Mouse (Mus musculus) limb, embryonic 11.5 days (tissue): ENCODE measurements around the gene Slc25a4. TPM values are rescaled to one million over a fixed set of nuclear protein-coding genes. Genes with fewer than 3 reads are reported as not detected.

Experiments
- ATAC-seq: fragments of 200-750 bp; cut with Nextera tagmentation; 2 replicates; pipeline ENCODE4 v1.8.0; 2017; ENCODE audit warnings: low read depth; ENCODE audit not compliant: insufficient number of reproducible peaks, low FRiP score, low TSS enrichment
- DNase-seq: peaks from one replicate; pipeline ENCODE4 v3.0.0-alpha.2; 2015; ENCODE audit warnings: low spot score
- H3K27ac ChIP-seq: fragments of 300-500 bp; sonication (generic); replicated peaks from 2 replicates; pipeline ENCODE4 v1.5.1; 2014; ENCODE audit warnings: low read depth, mild to moderate bottlenecking, low read length
- H3K27me3 ChIP-seq: fragments of 300-500 bp; sonication (generic); 2 replicates; pipeline ENCODE4 v1.6.1; 2014; ENCODE audit warnings: mild to moderate bottlenecking, low read length, mixed read lengths; ENCODE audit not compliant: control insufficient read depth, insufficient read depth
- H3K36me3 ChIP-seq: fragments of 300-500 bp; sonication (generic); 2 replicates; pipeline ENCODE4 v1.6.1; 2014; ENCODE audit warnings: mild to moderate bottlenecking, low read length, moderate library complexity, mixed read lengths; ENCODE audit not compliant: control insufficient read depth, insufficient read depth
- H3K4me1 ChIP-seq: fragments of 300-500 bp; sonication (generic); 2 replicates; pipeline ENCODE4 v1.6.1; 2014; ENCODE audit warnings: low read length, mixed read lengths; ENCODE audit not compliant: control insufficient read depth, insufficient read depth
- H3K4me2 ChIP-seq: fragments of 300-500 bp; sonication (generic); 2 replicates; pipeline ENCODE4 v1.6.1; 2014; ENCODE audit warnings: low read depth, mild to moderate bottlenecking, moderate library complexity; ENCODE audit not compliant: severe bottlenecking
- H3K4me3 ChIP-seq: fragments of 300-500 bp; sonication (generic); 2 replicates; pipeline ENCODE4 v1.5.1; 2014; ENCODE audit warnings: low read depth, low read length
- H3K9ac ChIP-seq: fragments of 300-500 bp; sonication (generic); 2 replicates; pipeline ENCODE4 v1.6.1; 2014; ENCODE audit warnings: mild to moderate bottlenecking, low read length
- H3K9me3 ChIP-seq: fragments of 300-500 bp; sonication (generic); 2 replicates; pipeline ENCODE4 v1.6.1; 2016; ENCODE audit warnings: low read length; ENCODE audit not compliant: control insufficient read depth
- WGBS: fragments of 180-500 bp; shearing (Covaris S2); extraction: QIAGEN DNeasy Blood & Tissue Kit; methylation state at CpG from one replicate; pipeline ENCODE4 v1.1.7; 2014; 5-methylcytosine and 5-hydroxymethylcytosine counted together
- polyA plus RNA-seq: library from polyadenylated mRNA; unstranded; fragments of >200 nt; fragmentation: Nextera tagmentation; extraction: Ambion mirVana; gene quantifications from 2 replicates; pipeline ENCODE4 v1.2.1, GENCODE M21; 2014

The Slc25a4 gene
- polyA plus RNA-seq, 1 experiment from 2014 or later, result 472 TPM

- H3K27ac ChIP-seq, result no peak overlapping the region
- H3K4me1 ChIP-seq, result no peaks in the 10 kb centered on the region
- H3K36me3 ChIP-seq, result peaks cover 14% of the 10 kb centered on the region
- no peak overlapping the region for H3K4me3 ChIP-seq
- H3K9ac ChIP-seq, result no peak overlapping the region
- no peak overlapping the region for H3K4me2 ChIP-seq
- H3K27me3 ChIP-seq, result no peaks in the 10 kb centered on the region
- no peaks in the 10 kb centered on the region for H3K9me3 ChIP-seq
- DNase-seq (no peak), ATAC-seq (no peak)
- WGBS, result 84% methylated on average over 6 of the region's 6 CpGs
Observed at GRCm38 (mm10) chr8:46202350-46202749, 8.7 kb downstream of the Slc25a4 start.

DNA sequence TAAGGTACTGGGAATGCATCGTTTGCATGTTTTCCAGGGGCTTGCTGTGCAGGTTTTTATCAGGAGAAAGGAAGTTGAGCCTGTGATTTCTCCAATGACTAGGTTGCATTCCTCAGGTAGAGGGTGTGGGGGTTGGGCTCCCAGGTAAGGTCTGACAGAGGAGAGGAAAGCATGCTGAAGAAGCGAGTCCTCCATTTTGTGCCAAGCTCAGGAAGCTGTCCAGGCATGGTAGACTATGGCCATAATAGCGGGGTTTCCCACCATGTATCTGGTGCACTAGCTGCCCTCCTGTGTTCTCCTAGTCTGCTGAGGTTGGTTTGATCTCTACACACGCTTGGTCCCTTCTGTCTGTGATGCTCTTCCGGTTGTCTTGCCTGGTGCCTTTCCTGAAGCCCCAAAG, 13.4 kb downstream of the Slc25a4 start:
- ATAC-seq (no peak), DNase-seq (no peak)
- 0 out of 2 replicates have a peak, but pooled peaks cover 3% of the 10 kb centered on the region for H3K4me1 ChIP-seq
- H3K36me3 ChIP-seq, result peaks cover 2% of the 10 kb centered on the region; the same call in 1 of the 2 replicates
- H3K9me3 ChIP-seq, result no peaks in the 10 kb centered on the region
- no peak overlapping the region for H3K27ac ChIP-seq
- 88% methylated on average over 5 of the region's 5 CpGs for WGBS
- H3K4me3 ChIP-seq, result no peak overlapping the region
- H3K4me2 ChIP-seq, result no peak overlapping the region
- H3K27me3 ChIP-seq, result no peaks in the 10 kb centered on the region
- H3K9ac ChIP-seq, result no peak overlapping the region

DNA sequence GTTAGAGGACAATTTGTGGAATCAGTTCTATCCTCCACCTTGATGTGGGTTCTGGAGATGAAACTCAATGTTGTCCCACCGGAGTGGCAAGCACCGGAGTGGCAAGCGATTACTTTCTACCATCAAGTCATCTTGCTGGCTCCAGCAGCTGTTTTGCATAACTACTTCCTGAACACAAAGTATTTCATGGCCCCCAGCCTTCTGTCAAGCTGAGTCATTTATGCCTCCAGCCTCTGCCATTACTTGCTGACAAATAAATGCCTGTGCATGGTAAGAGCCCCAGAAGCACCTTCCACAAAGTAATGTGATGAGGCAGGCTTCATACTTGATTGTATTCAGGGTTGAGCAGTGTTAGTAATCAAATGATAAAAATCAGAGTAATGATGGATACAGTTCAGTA, 14.2 kb downstream of the Slc25a4 start:
- Histone ChIP-seq H3K4me3 (no peak overlapping the region), H3K9me3 (no peaks in the 10 kb centered on the region), H3K4me2 (no peak overlapping the region), H3K9ac (no peak overlapping the region), H3K27me3 (no peaks in the 10 kb centered on the region), H3K4me1 (0 out of 2 replicates have a peak, but pooled peaks cover 3% of the 10 kb centered on the region), H3K36me3 (no peaks in the 10 kb centered on the region; the same call in 1 of the 2 replicates), H3K27ac (no peak overlapping the region)
- DNase-seq, result no peak
- ATAC-seq, result no peak
- 62% methylated on average over 3 of the region's 3 CpGs for WGBS

DNA sequence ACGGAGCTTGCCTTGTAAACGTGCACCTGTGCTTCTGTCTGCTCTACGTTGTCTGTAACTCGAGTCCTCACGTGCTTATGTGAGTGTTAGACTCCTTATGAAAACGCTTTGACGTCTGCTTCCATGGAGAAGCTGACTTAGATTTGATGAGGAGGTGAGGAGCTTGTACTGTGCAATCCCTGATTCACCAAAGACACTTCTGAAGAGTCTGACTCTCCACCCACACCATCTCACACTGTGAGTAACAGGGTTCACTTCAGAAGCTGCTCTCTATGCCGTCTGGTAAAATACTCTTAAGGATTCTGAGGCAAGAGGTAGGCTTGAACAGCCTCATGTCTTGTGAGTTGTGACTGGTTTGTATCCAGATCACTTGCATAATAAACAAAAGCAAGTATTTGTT, 18.0 kb downstream of the Slc25a4 start:
- no peak overlapping the region for H3K27ac ChIP-seq
- no peak overlapping the region for H3K9ac ChIP-seq
- no peak for ATAC-seq
- no peak for DNase-seq
- H3K4me1 ChIP-seq, result 0 out of 2 replicates have a peak, but pooled peaks cover 3% of the 10 kb centered on the region
- 87% methylated on average over 8 of the region's 8 CpGs for WGBS
- no peaks in the 10 kb centered on the region for H3K27me3 ChIP-seq
- H3K4me3 ChIP-seq, result no peak overlapping the region
- no peak overlapping the region for H3K4me2 ChIP-seq
- no peaks in the 10 kb centered on the region; the same call in 1 of the 2 replicates for H3K36me3 ChIP-seq
- H3K9me3 ChIP-seq, result no peaks in the 10 kb centered on the region

GRCm38 (mm10) chr8:46185361-46185760, 25.7 kb downstream of the Slc25a4 start:
- H3K27me3 ChIP-seq, result no peaks in the 10 kb centered on the region
- H3K4me2 ChIP-seq, result no peak overlapping the region
- H3K4me3 ChIP-seq, result no peak overlapping the region
- WGBS, result 16% methylated on average over 2 of the region's 2 CpGs
- ATAC-seq (no peak), DNase-seq (peak; percentile 78)
- H3K9me3 ChIP-seq, result no peaks in the 10 kb centered on the region
- H3K36me3 ChIP-seq, result no peaks in the 10 kb centered on the region; the same call in 1 of the 2 replicates
- no peak overlapping the region for H3K27ac ChIP-seq
- no peaks in the 10 kb centered on the region for H3K4me1 ChIP-seq
- H3K9ac ChIP-seq, result no peak overlapping the region

GRCm38 (mm10) chr8:46180136-46180535, 30.9 kb downstream of the Slc25a4 start:
- Histone ChIP-seq H3K27me3 (no peaks in the 10 kb centered on the region), H3K36me3 (no peaks in the 10 kb centered on the region; the same call in none of the 2 replicates), H3K4me3 (no peak overlapping the region), H3K9ac (no peak overlapping the region), H3K4me1 (no peaks in the 10 kb centered on the region), H3K27ac (no peak overlapping the region), H3K4me2 (no peak overlapping the region), H3K9me3 (no peaks in the 10 kb centered on the region)
- ATAC-seq, result no peak
- no peak for DNase-seq
- WGBS, result 93% methylated on average over 7 of the region's 7 CpGs

DNA sequence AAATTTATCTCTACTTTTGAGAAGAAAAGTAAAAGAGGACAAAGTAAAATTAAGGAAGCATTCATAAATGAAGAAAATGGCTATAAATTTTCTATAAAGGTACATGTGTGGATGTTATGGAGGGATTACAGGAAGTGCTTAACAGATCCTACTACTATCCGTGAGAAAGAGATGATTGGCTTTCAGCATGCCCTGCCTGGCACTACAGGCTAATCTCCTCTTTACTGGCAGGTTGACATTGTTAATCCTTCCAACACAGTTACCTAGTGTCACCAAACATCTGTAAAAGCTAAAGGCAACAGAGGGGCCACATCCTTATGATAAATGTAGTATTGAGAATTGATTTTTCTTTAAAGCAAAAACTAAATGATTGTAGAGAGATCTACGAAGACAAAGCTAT, 37.4 kb downstream of the Slc25a4 start:
- Histone ChIP-seq H3K4me2 (no peak overlapping the region), H3K4me1 (no peaks in the 10 kb centered on the region), H3K9me3 (no peaks in the 10 kb centered on the region), H3K4me3 (no peak overlapping the region), H3K27ac (no peak overlapping the region), H3K9ac (no peak overlapping the region), H3K36me3 (peaks cover 7% of the 10 kb centered on the region; the same call in 1 of the 2 replicates), H3K27me3 (no peaks in the 10 kb centered on the region)
- WGBS, result 89% methylated on average over 2 of the region's 2 CpGs
- no peak for DNase-seq
- no peak for ATAC-seq

GRCm38 (mm10) chr8:46163870-46164190, 47.3 kb downstream of the Slc25a4 start:
- 0% methylated on average over 24 of the region's 25 CpGs for WGBS
- Histone ChIP-seq H3K27ac (peak overlapping the region; percentile 81), H3K9me3 (no peaks in the 10 kb centered on the region), H3K36me3 (no peaks in the 10 kb centered on the region), H3K4me3 (peak overlapping the region; percentile 76), H3K9ac (peak overlapping the region; percentile 81), H3K4me1 (no peaks in the 10 kb centered on the region), H3K27me3 (no peaks in the 10 kb centered on the region), H3K4me2 (peak overlapping the region; percentile 69)
- no peak for DNase-seq
- ATAC-seq, result 0 out of 2 replicates have a peak, but pooled peaks have one; percentile 19
